ENCODE assay signal across 8 mouse cellular contexts in the genomic region with DNA sequence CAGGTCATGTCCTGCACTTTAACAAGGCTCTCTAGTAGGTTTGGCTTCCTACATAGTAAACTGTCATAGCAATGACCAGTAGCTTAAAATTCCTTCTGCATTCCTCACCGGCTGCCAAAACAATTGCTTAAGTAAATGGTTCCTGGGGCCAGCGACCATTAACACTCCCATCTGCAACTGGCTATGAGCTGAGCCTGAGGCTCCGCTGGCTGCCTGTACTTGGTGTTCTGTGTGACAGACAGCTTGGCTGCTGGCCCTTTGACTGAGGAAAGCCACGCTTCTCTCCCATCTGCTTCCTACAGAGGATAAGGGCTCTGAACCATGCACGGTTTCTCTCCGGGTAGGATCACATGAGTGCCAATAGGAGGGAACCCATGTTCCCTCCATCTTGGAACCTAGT. TPM values are rescaled to one million over a fixed set of nuclear protein-coding genes. Genes with fewer than 3 reads are reported as not detected.
DNase-seq lines count a peak whose midpoint lies in the region; ATAC-seq lines count a peak whose summit lies in the region.

No protein-coding gene starts in this region.

- 57% methylated on average over 6 of the region's 6 CpGs for WGBS in hindbrain, embryonic 13.5 days
- 63% methylated on average over 6 of the region's 6 CpGs for WGBS in hindbrain, embryonic 11.5 days

- ATAC-seq in hindbrain, embryonic 13.5 days (ENCODE audit: low FRiP score) = 0 out of 2 replicates have a peak, but pooled peaks have one; percentile 44
- ATAC-seq in hindbrain, embryonic 11.5 days (ENCODE audit: low FRiP score) = no peak

- no peaks in the 10 kb centered on the region for H3K9me3 ChIP-seq in hindbrain, embryonic 13.5 days
- no peaks in the 10 kb centered on the region for H3K9me3 ChIP-seq in hindbrain, embryonic 11.5 days (ENCODE audit: control insufficient read depth, low read length)

- no peak overlapping the region for H3K27ac ChIP-seq in hindbrain, embryonic 13.5 days
- no peak overlapping the region for H3K27ac ChIP-seq in hindbrain, embryonic 11.5 days (ENCODE audit: low read depth, low read length)

- H3K4me3 ChIP-seq in hindbrain, embryonic 13.5 days = no peak overlapping the region
- no peak overlapping the region for H3K4me3 ChIP-seq in hindbrain, embryonic 11.5 days (ENCODE audit: low read depth, low read length)

- no peaks in the 10 kb centered on the region for H3K36me3 ChIP-seq in hindbrain, embryonic 13.5 days
- no peaks in the 10 kb centered on the region for H3K36me3 ChIP-seq in hindbrain, embryonic 11.5 days (ENCODE audit: control insufficient read depth, insufficient read depth, low read length)

- DNase-seq in hindbrain, embryonic 11.5 days (ENCODE audit: low spot score) = no peak
- peak; percentile 20 for DNase-seq in adrenal gland, postnatal 25 days
- DNase-seq in gastrocnemius, postnatal 25 days = peak; percentile 36
- DNase-seq in kidney, postnatal 10 days = peak; percentile 57
- peak; percentile 29 for DNase-seq in skeletal muscle tissue, adult 2 months (ENCODE audit: low read depth, low spot score)
- no peak for DNase-seq in B cell, adult 2 months
- no peak for DNase-seq in right cerebral cortex, adult 18-20 months

- H3K4me1 ChIP-seq in hindbrain, embryonic 13.5 days (replicated peaks) = peaks cover 18% of the 10 kb centered on the region
- H3K4me1 ChIP-seq in hindbrain, embryonic 11.5 days (replicated peaks; ENCODE audit: control insufficient read depth, insufficient read depth, low read length) = 0 out of 2 replicates have a peak, but pooled peaks cover 3% of the 10 kb centered on the region

- H3K4me2 ChIP-seq in hindbrain, embryonic 13.5 days = no peak overlapping the region
- no peak overlapping the region for H3K4me2 ChIP-seq in hindbrain, embryonic 11.5 days (replicated peaks; ENCODE audit: low read depth, low read length)

- H3K9ac ChIP-seq in hindbrain, embryonic 13.5 days = no peak overlapping the region
- no peak overlapping the region for H3K9ac ChIP-seq in hindbrain, embryonic 11.5 days (ENCODE audit: low read depth, low read length)

- H3K27me3 ChIP-seq in hindbrain, embryonic 13.5 days = no peaks in the 10 kb centered on the region
- H3K27me3 ChIP-seq in hindbrain, embryonic 11.5 days (ENCODE audit: control insufficient read depth, insufficient read depth, low read length) = no peaks in the 10 kb centered on the region

RNA-seq across cellular contexts. Expression of gene Lypd6b, which starts 53.1 kb away (rescaled TPM):
- polyA plus RNA-seq in hindbrain, embryonic 13.5 days (2015; fragmentation: Nextera tagmentation; extraction: Ambion mirVana) = 4.4 and 5.0 TPM in 2 replicates
- polyA plus RNA-seq in hindbrain, embryonic 11.5 days (2014; fragmentation: Nextera tagmentation; extraction: Ambion mirVana) = 1.5 and 2.1 TPM in 2 replicates
- total RNA-seq in adrenal gland, postnatal 25 days (2021) = 1.2 and 1.9 TPM in 2 replicates
- total RNA-seq in gastrocnemius, postnatal 25 days (2021) = not detected

Comparison
In these comparisons a context has a peak if more than half of its experiments do, and no peak if none do; other contexts are left out.
1. DNase-seq: peak in adrenal gland, postnatal 25 days (single experiment), gastrocnemius, postnatal 25 days (single experiment), kidney, postnatal 10 days (single experiment) and skeletal muscle tissue, adult 2 months (single experiment); none in hindbrain, embryonic 11.5 days (single experiment), B cell, adult 2 months (0 of 2) and right cerebral cortex, adult 18-20 months (single experiment).